Mouse (Mus musculus): ENCODE measurements around the gene Tnnt2. TPM values are rescaled to one million over a fixed set of nuclear protein-coding genes. Genes with fewer than 3 reads are reported as not detected.

Gene Tnnt2
- polyA plus RNA-seq, 1 experiment from 2014 or later = 2.1 TPM

DNA sequence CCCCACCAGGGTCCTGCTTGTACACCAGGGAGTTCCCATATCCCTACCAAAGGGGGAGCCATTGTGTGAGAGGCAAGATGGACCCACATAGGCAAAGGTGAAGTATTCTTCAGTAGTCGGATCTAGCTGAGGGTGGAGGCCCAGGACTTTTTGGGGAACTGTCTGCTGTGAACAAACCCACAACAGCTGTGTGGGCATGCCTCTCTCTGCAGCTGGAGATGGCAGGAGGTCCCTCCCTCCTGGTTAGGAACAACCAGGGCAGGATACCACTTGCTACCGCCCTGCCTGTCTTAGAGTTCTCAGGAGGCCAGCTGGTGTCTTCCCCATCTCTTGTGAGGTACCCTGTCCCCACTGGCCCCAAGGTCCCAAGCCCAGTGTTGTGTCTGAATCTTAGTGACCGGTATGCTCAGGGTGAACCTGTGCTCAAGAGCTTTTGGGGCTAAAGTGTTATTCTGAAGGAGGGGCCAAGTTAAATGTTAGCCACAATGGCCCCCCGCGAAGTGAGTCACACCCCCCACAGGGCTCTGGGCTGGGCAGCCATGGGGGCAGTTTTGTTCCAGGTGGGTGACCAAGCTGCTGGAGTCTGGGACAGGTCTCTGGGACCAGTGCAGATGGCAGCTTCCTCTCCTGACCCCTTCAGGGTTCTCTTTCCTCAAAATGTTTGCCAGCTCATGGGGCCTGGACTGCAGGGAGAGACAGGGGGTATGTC is 22.3 kb upstream of the Tnnt2 start:
- WGBS = 77% methylated on average over 5 of the region's 5 CpGs
- Histone ChIP-seq H3K4me2 (ENCODE audit: low read depth, low read length) (no peak overlapping the region), H3K9me3 (ENCODE audit: control insufficient read depth, low read length) (no peaks in the 10 kb centered on the region), H3K27me3 (ENCODE audit: control insufficient read depth, insufficient read depth, low read length) (peaks cover 15% of the 10 kb centered on the region), H3K9ac (replicated peaks; ENCODE audit: low read depth, low read length) (no peak overlapping the region), H3K27ac (ENCODE audit: low read depth, low read length) (no peak overlapping the region), H3K4me1 (ENCODE audit: control insufficient read depth, insufficient read depth, low read length) (peaks cover 6% of the 10 kb centered on the region; the same call in 1 of the 2 replicates), H3K36me3 (ENCODE audit: control insufficient read depth, insufficient read depth, low read length) (no peaks in the 10 kb centered on the region), H3K4me3 (ENCODE audit: low read depth, low read length) (no peak overlapping the region)
- ATAC-seq (ENCODE audit: low read depth) = no peak

DNA sequence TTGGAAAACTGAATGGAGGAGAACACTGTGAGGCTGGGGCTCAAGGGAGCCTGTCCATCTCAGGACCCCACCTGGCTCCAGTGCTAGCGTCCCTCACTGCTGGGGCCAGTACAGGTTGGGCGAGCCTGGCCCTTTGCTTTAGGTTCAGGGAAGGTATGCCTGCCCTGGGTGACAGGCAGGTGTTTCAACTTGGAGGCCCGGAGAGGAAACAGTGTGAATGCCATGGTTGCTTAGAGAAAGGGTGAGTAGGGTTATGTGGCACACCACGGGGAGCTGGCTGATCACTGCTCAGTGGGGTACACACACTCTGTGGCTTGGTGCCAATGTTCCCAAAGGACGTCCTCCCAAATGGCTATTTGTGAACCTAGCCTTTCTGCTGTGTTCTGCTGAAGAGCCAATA is 21.6 kb upstream of the Tnnt2 start:
- no peaks in the 10 kb centered on the region for H3K9me3 ChIP-seq (ENCODE audit: control insufficient read depth, low read length)

DNA sequence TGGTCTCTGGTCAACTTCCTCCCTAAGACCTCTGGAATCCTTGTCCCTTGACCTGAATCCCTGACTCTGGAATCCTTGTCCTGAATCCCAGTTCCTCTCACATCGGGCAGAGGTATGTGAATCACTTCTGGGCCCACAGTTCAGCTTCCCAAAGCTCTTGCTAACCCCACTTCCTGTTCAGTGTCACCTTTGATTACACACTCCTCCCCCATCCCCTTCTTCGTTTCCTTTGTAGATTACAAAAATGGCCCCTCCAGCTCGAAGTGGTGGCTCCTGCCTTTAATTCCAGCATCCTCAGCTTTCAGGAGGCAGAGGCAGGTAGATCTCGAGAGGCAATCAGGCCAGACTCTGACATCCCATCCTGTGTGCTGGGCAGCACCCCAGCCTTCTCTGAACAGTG is 18.6 kb upstream of the Tnnt2 start:
- H3K4me2 ChIP-seq (ENCODE audit: low read depth, low read length) = no peak overlapping the region
- no peak overlapping the region for H3K9ac ChIP-seq (replicated peaks; ENCODE audit: low read depth, low read length)
- no peak overlapping the region for H3K4me3 ChIP-seq (ENCODE audit: low read depth, low read length)
- H3K27me3 ChIP-seq (ENCODE audit: control insufficient read depth, insufficient read depth, low read length) = peaks cover 27% of the 10 kb centered on the region
- no peaks in the 10 kb centered on the region for H3K9me3 ChIP-seq (ENCODE audit: control insufficient read depth, low read length)
- no peak for ATAC-seq (ENCODE audit: low read depth)
- peaks cover 8% of the 10 kb centered on the region; the same call in 1 of the 2 replicates for H3K4me1 ChIP-seq (ENCODE audit: control insufficient read depth, insufficient read depth, low read length)
- no peak overlapping the region for H3K27ac ChIP-seq (ENCODE audit: low read depth, low read length)
- WGBS = 73% methylated on average over 4 of the region's 4 CpGs
- H3K36me3 ChIP-seq (ENCODE audit: control insufficient read depth, insufficient read depth, low read length) = no peaks in the 10 kb centered on the region

More for the DNA sequence above, 21.6 kb upstream of the Tnnt2 start:
- Histone ChIP-seq H3K4me1 (ENCODE audit: control insufficient read depth, insufficient read depth, low read length) (peaks cover 8% of the 10 kb centered on the region; the same call in 1 of the 2 replicates), H3K27me3 (ENCODE audit: control insufficient read depth, insufficient read depth, low read length) (peaks cover 21% of the 10 kb centered on the region), H3K4me2 (ENCODE audit: low read depth, low read length) (no peak overlapping the region), H3K27ac (ENCODE audit: low read depth, low read length) (no peak overlapping the region), H3K4me3 (ENCODE audit: low read depth, low read length) (no peak overlapping the region), H3K9ac (replicated peaks; ENCODE audit: low read depth, low read length) (no peak overlapping the region), H3K36me3 (ENCODE audit: control insufficient read depth, insufficient read depth, low read length) (no peaks in the 10 kb centered on the region)
- 86% methylated on average over 5 of the region's 5 CpGs for WGBS
- ATAC-seq (ENCODE audit: low read depth) = no peak

DNA sequence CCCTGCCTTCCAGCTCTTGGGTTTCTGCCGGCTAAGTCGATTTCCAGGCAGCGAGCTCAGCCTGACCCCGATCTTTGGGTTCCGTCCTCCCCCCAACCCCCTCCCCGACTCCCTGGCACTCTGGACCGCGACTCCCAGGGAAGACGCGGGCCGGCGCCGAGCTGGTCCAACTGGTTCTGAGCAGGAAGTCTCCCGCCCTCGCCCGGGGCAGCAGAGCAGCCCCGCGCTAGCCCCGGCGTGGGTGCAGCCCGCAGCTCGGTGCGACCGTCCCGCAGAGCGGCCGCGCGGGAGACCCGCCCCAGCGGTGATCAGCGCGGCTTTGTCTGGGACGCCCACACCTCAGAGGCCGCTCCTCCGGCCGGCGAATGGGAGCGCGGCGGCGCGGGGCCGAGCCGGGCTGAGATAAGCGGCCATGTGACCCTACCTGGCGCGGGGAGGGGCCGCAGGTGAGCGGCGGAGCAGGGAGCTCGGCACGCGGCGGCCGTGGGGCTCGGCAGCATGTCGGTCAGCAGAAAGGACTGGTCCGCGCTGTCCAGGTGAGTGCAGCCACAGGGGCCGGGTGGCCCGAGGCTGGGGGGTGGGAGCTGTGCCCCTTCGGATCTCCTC is 17.6 kb upstream of the Tnnt2 start, which contains the start of gene Lad1:
Gene Lad1 (plus strand): TSS at position 118 of the 606 bp plus-strand sequence.
- H3K36me3 ChIP-seq (ENCODE audit: control insufficient read depth, insufficient read depth, low read length) = no peaks in the 10 kb centered on the region
- no peak within 1 kb of the TSS for H3K27ac ChIP-seq (ENCODE audit: low read depth, low read length)
- H3K4me1 ChIP-seq (ENCODE audit: control insufficient read depth, insufficient read depth, low read length) = peaks cover 8% of the 10 kb centered on the region; the same call in 1 of the 2 replicates
- H3K4me2 ChIP-seq (ENCODE audit: low read depth, low read length) = peak within 1 kb of the TSS; percentile 97
- peak; percentile 50; the same call in 1 of the 2 replicates for ATAC-seq (ENCODE audit: low read depth)
- WGBS = 1% methylated on average over 63 of the region's 63 CpGs
- peak within 1 kb of the TSS; percentile 59 for H3K9ac ChIP-seq (replicated peaks; ENCODE audit: low read depth, low read length)
- no peaks in the 10 kb centered on the region for H3K9me3 ChIP-seq (ENCODE audit: control insufficient read depth, low read length)
- H3K27me3 ChIP-seq (ENCODE audit: control insufficient read depth, insufficient read depth, low read length) = peaks cover 27% of the 10 kb centered on the region
- peak within 1 kb of the TSS; percentile 52 for H3K4me3 ChIP-seq (ENCODE audit: low read depth, low read length)

DNA sequence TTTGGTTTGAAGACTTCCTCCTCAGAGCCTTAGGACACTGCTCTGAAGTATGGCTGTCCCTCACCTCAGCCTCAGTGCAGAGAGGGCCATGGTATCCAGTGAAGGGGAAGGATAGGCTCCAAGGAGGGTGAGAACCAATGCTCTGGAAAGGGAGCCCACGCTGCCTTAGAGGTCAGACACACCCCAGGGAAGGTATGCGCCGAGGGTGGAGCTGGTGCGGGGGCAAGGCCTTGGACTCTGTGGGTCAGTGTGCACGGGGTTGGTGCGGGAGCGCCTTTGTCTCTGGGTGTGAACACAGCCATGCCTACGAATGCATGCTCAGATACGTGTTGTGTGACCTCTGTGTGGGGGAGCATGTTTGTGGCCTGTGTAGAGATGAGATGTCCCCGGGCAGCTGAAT is 16.1 kb upstream of the Tnnt2 start:
- no peak overlapping the region for H3K4me3 ChIP-seq (ENCODE audit: low read depth, low read length)
- ATAC-seq (ENCODE audit: low read depth) = no peak
- H3K9me3 ChIP-seq (ENCODE audit: control insufficient read depth, low read length) = no peaks in the 10 kb centered on the region
- no peak overlapping the region for H3K9ac ChIP-seq (replicated peaks; ENCODE audit: low read depth, low read length)
- H3K4me2 ChIP-seq (ENCODE audit: low read depth, low read length) = no peak overlapping the region
- H3K4me1 ChIP-seq (ENCODE audit: control insufficient read depth, insufficient read depth, low read length) = peaks cover 8% of the 10 kb centered on the region; the same call in 1 of the 2 replicates
- no peaks in the 10 kb centered on the region for H3K36me3 ChIP-seq (ENCODE audit: control insufficient read depth, insufficient read depth, low read length)
- 79% methylated on average over 10 of the region's 10 CpGs for WGBS
- H3K27ac ChIP-seq (ENCODE audit: low read depth, low read length) = no peak overlapping the region
- peaks cover 27% of the 10 kb centered on the region for H3K27me3 ChIP-seq (ENCODE audit: control insufficient read depth, insufficient read depth, low read length)

DNA sequence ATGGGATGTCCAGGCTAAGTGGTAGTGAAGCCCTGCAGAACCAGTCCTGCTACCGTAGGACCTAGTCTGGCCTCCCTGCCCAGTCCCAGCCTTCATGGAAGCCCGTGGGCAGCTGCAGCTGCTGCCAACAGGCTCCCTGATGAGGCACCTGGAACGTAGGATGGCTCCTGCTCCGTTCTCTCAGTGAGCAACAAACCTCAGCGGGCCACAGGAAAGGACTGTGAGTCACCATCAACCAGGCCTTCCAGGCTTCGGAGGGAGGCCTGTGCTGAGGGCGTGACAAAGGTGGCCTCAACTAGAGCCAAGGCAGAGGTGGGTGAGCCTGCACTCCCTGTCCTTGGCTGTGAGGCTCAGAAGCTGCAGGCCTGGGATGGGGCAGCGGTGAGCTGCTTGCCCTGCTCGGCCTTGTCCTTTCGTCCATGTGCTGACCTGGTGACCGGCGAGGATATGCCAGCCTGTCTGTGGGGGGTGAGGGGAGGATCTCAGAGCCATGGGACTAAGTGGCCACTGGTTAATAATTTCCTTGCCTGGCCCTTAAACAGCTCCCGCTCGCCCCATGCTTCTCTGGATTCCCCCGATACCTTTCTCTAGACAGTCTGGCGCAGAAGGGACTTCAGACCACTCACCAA is 15.3 kb upstream of the Tnnt2 start:
- H3K9ac ChIP-seq (replicated peaks; ENCODE audit: low read depth, low read length) = no peak overlapping the region
- peaks cover 8% of the 10 kb centered on the region; the same call in 1 of the 2 replicates for H3K4me1 ChIP-seq (ENCODE audit: control insufficient read depth, insufficient read depth, low read length)
- no peak overlapping the region for H3K4me3 ChIP-seq (ENCODE audit: low read depth, low read length)
- no peaks in the 10 kb centered on the region for H3K36me3 ChIP-seq (ENCODE audit: control insufficient read depth, insufficient read depth, low read length)
- H3K27ac ChIP-seq (ENCODE audit: low read depth, low read length) = no peak overlapping the region
- ATAC-seq (ENCODE audit: low read depth) = no peak
- H3K27me3 ChIP-seq (ENCODE audit: control insufficient read depth, insufficient read depth, low read length) = peaks cover 27% of the 10 kb centered on the region
- no peak overlapping the region for H3K4me2 ChIP-seq (ENCODE audit: low read depth, low read length)
- H3K9me3 ChIP-seq (ENCODE audit: control insufficient read depth, low read length) = no peaks in the 10 kb centered on the region
- WGBS = 70% methylated on average over 16 of the region's 16 CpGs

DNA sequence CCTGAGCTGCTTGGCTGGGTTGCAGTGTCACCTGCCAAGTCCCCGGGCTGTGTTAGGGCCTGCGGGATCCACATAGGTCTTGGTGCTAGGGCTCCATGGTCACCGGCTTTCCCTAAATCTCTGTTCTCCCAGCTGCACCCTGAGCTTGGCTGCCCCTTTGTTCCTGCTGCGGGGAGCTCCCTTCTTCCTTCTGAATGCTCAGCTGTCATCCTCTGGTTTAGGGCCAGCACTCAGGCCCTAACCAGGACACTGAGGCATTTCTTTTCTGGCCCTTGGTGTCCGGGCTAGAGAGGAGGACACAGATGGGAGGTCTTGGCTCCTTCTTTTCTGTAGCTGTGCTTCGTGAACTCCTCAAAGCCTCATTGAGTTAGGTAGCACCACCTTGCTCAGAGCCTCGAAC is 14.4 kb upstream of the Tnnt2 start:
- 71% methylated on average over 7 of the region's 7 CpGs for WGBS
- no peak overlapping the region for H3K4me3 ChIP-seq (ENCODE audit: low read depth, low read length)
- H3K27me3 ChIP-seq (ENCODE audit: control insufficient read depth, insufficient read depth, low read length) = peaks cover 27% of the 10 kb centered on the region

DNA sequence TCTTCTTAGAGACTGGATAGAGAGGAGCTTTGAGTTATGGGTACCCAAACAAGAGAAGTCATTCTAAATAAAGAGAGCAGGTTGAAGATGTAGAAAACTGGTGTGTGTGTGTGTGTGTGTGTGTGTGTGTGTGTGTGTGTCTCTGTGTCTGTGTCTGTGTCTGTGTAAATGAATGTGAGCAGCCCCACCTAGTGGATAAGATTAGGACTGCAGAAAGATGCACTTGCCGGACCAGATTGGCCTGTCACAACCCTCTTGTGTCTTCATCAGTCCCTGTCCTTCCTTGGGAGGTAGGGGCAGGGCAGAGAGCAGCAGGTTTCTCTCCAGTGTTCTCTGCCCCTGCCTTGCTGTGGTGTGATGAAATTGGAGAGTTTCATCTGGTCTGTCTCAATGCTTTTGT is 7.2 kb upstream of the Tnnt2 start:
- ATAC-seq (ENCODE audit: low read depth) = no peak
- 8% methylated on average over 1 of the region's 1 CpGs for WGBS
- Histone ChIP-seq H3K36me3 (ENCODE audit: control insufficient read depth, insufficient read depth, low read length) (no peaks in the 10 kb centered on the region), H3K9ac (replicated peaks; ENCODE audit: low read depth, low read length) (no peak overlapping the region), H3K27ac (ENCODE audit: low read depth, low read length) (no peak overlapping the region), H3K9me3 (ENCODE audit: control insufficient read depth, low read length) (no peaks in the 10 kb centered on the region), H3K4me2 (ENCODE audit: low read depth, low read length) (no peak overlapping the region), H3K4me3 (ENCODE audit: low read depth, low read length) (no peak overlapping the region), H3K4me1 (ENCODE audit: control insufficient read depth, insufficient read depth, low read length) (no peaks in the 10 kb centered on the region), H3K27me3 (ENCODE audit: control insufficient read depth, insufficient read depth, low read length) (no peaks in the 10 kb centered on the region)

More for the DNA sequence above, 14.4 kb upstream of the Tnnt2 start:
- Histone ChIP-seq H3K27ac (ENCODE audit: low read depth, low read length) (no peak overlapping the region), H3K9me3 (ENCODE audit: control insufficient read depth, low read length) (no peaks in the 10 kb centered on the region), H3K4me1 (ENCODE audit: control insufficient read depth, insufficient read depth, low read length) (peaks cover 8% of the 10 kb centered on the region; the same call in 1 of the 2 replicates), H3K36me3 (ENCODE audit: control insufficient read depth, insufficient read depth, low read length) (no peaks in the 10 kb centered on the region), H3K9ac (replicated peaks; ENCODE audit: low read depth, low read length) (no peak overlapping the region), H3K4me2 (ENCODE audit: low read depth, low read length) (no peak overlapping the region)
- ATAC-seq (ENCODE audit: low read depth) = no peak

Measured in neural tube, embryonic 14.5 days (tissue).